22 mouse cellular contexts compared by ENCODE assay signal in genomic region chr3:65355479-65355878, GRCm38 (mm10). TPM values are rescaled to one million over a fixed set of nuclear protein-coding genes. Genes with fewer than 3 reads are reported as not detected.
DNase-seq lines count a peak whose midpoint lies in the region; ATAC-seq and TF ChIP-seq lines count a peak whose summit lies in the region.
"Had no signal": no experiment of that assay in that cellular context is flagged by ENCODE, and none has a peak within 500 bp of the region (broad histone marks: within the 10 kb centered on the region; RNA-seq: fewer than 3 reads in every experiment).

No protein-coding gene starts in this region.

- no peaks in the 10 kb centered on the region for H3K27me3 ChIP-seq in testis, adult 2 months (ENCODE audit: control insufficient read depth, insufficient read depth, low read length)
- no peaks in the 10 kb centered on the region for H3K27me3 ChIP-seq in lung, embryonic 16.5 days (ENCODE audit: control insufficient read depth, insufficient read depth, low read depth, low read length)
- H3K27me3 ChIP-seq: heart, embryonic 13.5 days; limb, embryonic 15.5 days; midbrain, embryonic 13.5 days; neural tube, embryonic 13.5 days had no signal

- H3K9ac ChIP-seq in lung, embryonic 16.5 days (ENCODE audit: low read length), result no peak overlapping the region
- H3K9ac ChIP-seq: heart, embryonic 13.5 days; hindbrain, embryonic 14.5 days; limb, embryonic 15.5 days; midbrain, embryonic 13.5 days; neural tube, embryonic 13.5 days had no signal

- 32% methylated on average over 6 of the region's 6 CpGs for WGBS in lung, embryonic 16.5 days

- no peak overlapping the region for H3K4me3 ChIP-seq in testis, adult 2 months (ENCODE audit: control insufficient read depth, low read depth, low read length)
- no peak overlapping the region for H3K4me3 ChIP-seq in lung, embryonic 16.5 days (ENCODE audit: low read length)
- H3K4me3 ChIP-seq: embryonic facial prominence, embryonic 10.5 days; heart, embryonic 13.5 days; limb, embryonic 15.5 days; midbrain, embryonic 13.5 days; neural tube, embryonic 13.5 days had no signal

- H3K9me3 ChIP-seq in lung, embryonic 16.5 days (ENCODE audit: control insufficient read depth, low read length), result no peaks in the 10 kb centered on the region
- H3K9me3 ChIP-seq: embryonic facial prominence, embryonic 10.5 days; heart, embryonic 13.5 days; limb, embryonic 15.5 days; midbrain, embryonic 13.5 days; neural tube, embryonic 13.5 days had no signal

- no peak overlapping the region for H3K4me2 ChIP-seq in lung, embryonic 16.5 days (ENCODE audit: low read depth, low read length)
- H3K4me2 ChIP-seq: heart, embryonic 13.5 days; hindbrain, embryonic 14.5 days; limb, embryonic 15.5 days; midbrain, embryonic 13.5 days; neural tube, embryonic 13.5 days had no signal

- intact Hi-C loops in heart, postnatal 36 days (cut with DNase I), result loop anchor here (10.0 kb wide), 1 partner anchor 509 kb away; no protein-coding TSS in a partner anchor

- H3K27ac ChIP-seq in testis, adult 2 months (ENCODE audit: control insufficient read depth, insufficient read depth, low read depth, low read length), result peak overlapping the region; percentile 2; the same call in 1 of the 2 replicates
- no peak overlapping the region for H3K27ac ChIP-seq in lung, embryonic 16.5 days (ENCODE audit: low read length)
- H3K27ac ChIP-seq: embryonic facial prominence, embryonic 10.5 days; heart, embryonic 13.5 days; hindbrain, embryonic 14.5 days; kidney, postnatal 0 days; limb, embryonic 15.5 days; midbrain, embryonic 13.5 days; neural tube, embryonic 13.5 days had no signal

- DNase-seq in heart, adult 11 months, result peak; percentile 88
- DNase-seq in heart, postnatal 36 days, result no peak
- no peak for DNase-seq in testis, postnatal 10 days (ENCODE audit: low spot score)
- DNase-seq in kidney, adult 11 months, result no peak
- no peak for DNase-seq in cerebellum, postnatal 4 days (ENCODE audit: low spot score in 2 of 2)
- DNase-seq: adrenal gland, postnatal 25 days; B cell, adult 2 months; cerebellum, adult 18-20 months; heart, adult 18-20 months; right cerebral cortex, adult 18-20 months; thymus, adult 2 months had no signal

- no peak for TF ChIP-seq CTCF in testis, adult 2 months (IDR thresholded peaks at IDR 0.05; ENCODE audit: control insufficient read depth, insufficient read depth, insufficient replicate concordance, low read depth, low read length)

- H3K36me3 ChIP-seq in testis, adult 2 months (ENCODE audit: control insufficient read depth, insufficient read depth, low read length), result no peaks in the 10 kb centered on the region
- H3K36me3 ChIP-seq in lung, embryonic 16.5 days (ENCODE audit: control insufficient read depth, insufficient read depth, low read length), result no peaks in the 10 kb centered on the region
- H3K36me3 ChIP-seq: embryonic facial prominence, embryonic 10.5 days; heart, embryonic 13.5 days; limb, embryonic 15.5 days; midbrain, embryonic 13.5 days; neural tube, embryonic 13.5 days had no signal

- peaks cover 3% of the 10 kb centered on the region for H3K4me1 ChIP-seq in testis, adult 2 months (ENCODE audit: control insufficient read depth, insufficient read depth, low read length)
- H3K4me1 ChIP-seq in lung, embryonic 16.5 days (replicated peaks; ENCODE audit: control insufficient read depth, insufficient read depth, low read length), result peaks cover 3% of the 10 kb centered on the region; the same call in 1 of the 2 replicates
- H3K4me1 ChIP-seq: limb, embryonic 15.5 days; neural tube, embryonic 13.5 days had no signal

- peak; percentile 62 for ATAC-seq in lung, embryonic 16.5 days (ENCODE audit: low read depth)
- ATAC-seq in megakaryocyte, adult 5-6 weeks (ENCODE audit: poor library complexity, severe bottlenecking), result peak; percentile 23; the same call in 1 of the 2 replicates
- ATAC-seq: intestine, postnatal 0 days; midbrain, embryonic 13.5 days had no signal

- TF ChIP-seq POLR2A in testis, adult 2 months (IDR thresholded peaks at IDR 0.05; ENCODE audit: control insufficient read depth, low read depth, low read length), result no peak

RNA-seq across cellular contexts. Expression of gene Ssr3, which starts 36.9 kb away (rescaled TPM):
- 100 to 1,000 TPM; 117 to 129 TPM for total RNA-seq in heart, postnatal 36 days (2021)
- 14.4 and 19.1 TPM in 2 replicates for polyA plus RNA-seq in testis, adult 2 months (2012; rRNA removed)
- polyA plus RNA-seq in lung, embryonic 16.5 days (2015; fragmentation: Nextera tagmentation; extraction: Ambion mirVana), result 301 and 311 TPM in 2 replicates
- 220 and 234 TPM in 2 replicates for total RNA-seq in megakaryocyte, adult 5-6 weeks (2015)
- 214 and 228 TPM in 2 replicates for total RNA-seq in megakaryocyte, adult 5-6 weeks (2017)
